Mouse (Mus musculus) olfactory bulb, adult 2 months (tissue): ENCODE measurements around the gene Acap1.

Experiments used
- CTCF ChIP-seq: fragments of 200-500 bp; IDR thresholded peaks from 2 replicates; pipeline ENCODE4 v1.5.1; 2012; ENCODE audit warnings: low read depth, mild to moderate bottlenecking, low read length, moderate library complexity; ENCODE audit not compliant: insufficient read depth
- POLR2A ChIP-seq: fragments of 200-500 bp; IDR thresholded peaks from 2 replicates; pipeline ENCODE4 v1.6.1; 2012; ENCODE audit warnings: mild to moderate bottlenecking, low read depth, low read length, moderate library complexity; ENCODE audit not compliant: insufficient read depth

DNA sequence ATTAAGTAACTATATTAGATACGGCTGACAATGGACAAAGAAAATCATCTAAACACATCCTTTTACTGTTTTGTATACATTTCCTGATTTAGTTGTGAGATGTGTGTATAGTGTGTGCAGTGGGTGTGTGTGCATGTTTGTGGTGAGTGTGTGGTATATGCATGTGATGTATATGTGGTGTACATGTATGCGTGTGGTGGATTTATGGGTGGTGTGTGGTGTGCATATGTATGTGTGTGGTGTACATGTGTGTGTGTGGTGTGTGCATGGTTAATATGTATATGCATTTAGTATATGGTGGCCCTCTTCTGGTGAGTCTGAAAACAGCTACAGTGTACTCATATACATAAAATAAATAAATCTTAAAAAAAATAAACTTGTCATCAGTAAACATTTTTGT, 32.2 kb upstream of the Acap1 start:
- no peak for TF ChIP-seq CTCF
- TF ChIP-seq POLR2A = no peak
